Mouse (Mus musculus): ENCODE data around the gene Nek10. TPM values are rescaled to one million over a fixed set of nuclear protein-coding genes. Genes with fewer than 3 reads are reported as not detected.

The Nek10 gene
- total and polyA plus RNA-seq, 3 experiments: 0.04 to 0.31 (median 0.18) TPM

- TF ChIP-seq CTCF (IDR thresholded peaks at IDR 0.05): no peak
- no peak for TF ChIP-seq EP300 (IDR thresholded peaks at IDR 0.05; ENCODE audit: insufficient read depth, low read depth, low read length)
- no peak for TF ChIP-seq POLR2A (IDR thresholded peaks at IDR 0.05; ENCODE audit: insufficient read depth, low read depth, low read length)
- DNase-seq: no peak
- H3K4me3 ChIP-seq: no peak overlapping the region
- H3K79me2 ChIP-seq (replicated peaks; ENCODE audit: control insufficient read depth, insufficient read depth, low read length): no peaks in the 10 kb centered on the region
- 15% methylated on average over 4 of the region's 4 CpGs for WGBS
- no peak overlapping the region for H3K27ac ChIP-seq
- no peak overlapping the region for H3K9ac ChIP-seq (ENCODE audit: low read depth, low read length)
- intact Hi-C loops (cut with DNase I): no loop called here
- no peaks in the 10 kb centered on the region for H3K4me1 ChIP-seq (ENCODE audit: control insufficient read depth, insufficient read depth, low read length)
- no peaks in the 10 kb centered on the region for H3K27me3 ChIP-seq (ENCODE audit: control insufficient read depth, insufficient read depth, low read length)
- H3K36me3 ChIP-seq (ENCODE audit: control insufficient read depth, insufficient read depth, low read length): no peaks in the 10 kb centered on the region
Measured at GRCm38 (mm10) chr14:14893932-14894652, 90.9 kb downstream of the Nek10 start.

GRCm38 (mm10) chr14:14894776-14895175 is 91.6 kb downstream of the Nek10 start:
- Histone ChIP-seq H3K27ac (no peak overlapping the region), H3K9ac (ENCODE audit: low read depth, low read length) (no peak overlapping the region), H3K27me3 (ENCODE audit: control insufficient read depth, insufficient read depth, low read length) (no peaks in the 10 kb centered on the region), H3K79me2 (replicated peaks; ENCODE audit: control insufficient read depth, insufficient read depth, low read length) (no peaks in the 10 kb centered on the region), H3K4me1 (ENCODE audit: control insufficient read depth, insufficient read depth, low read length) (no peaks in the 10 kb centered on the region), H3K36me3 (ENCODE audit: control insufficient read depth, insufficient read depth, low read length) (no peaks in the 10 kb centered on the region), H3K4me3 (no peak overlapping the region)
- intact Hi-C loops (cut with DNase I): no loop called here
- TF ChIP-seq CTCF (IDR thresholded peaks at IDR 0.05): no peak
- no peak for DNase-seq

GRCm38 (mm10) chr14:14895363-14895762 is 92.1 kb downstream of the Nek10 start:
- H3K9ac ChIP-seq (ENCODE audit: low read depth, low read length): no peak overlapping the region
- WGBS: 65% methylated on average over 2 of the region's 2 CpGs
- intact Hi-C loops (cut with DNase I): no loop called here

GRCm38 (mm10) chr14:14896399-14897136 is 93.4 kb downstream of the Nek10 start:
- 72% methylated on average over 3 of the region's 3 CpGs for WGBS
- TF ChIP-seq CTCF (IDR thresholded peaks at IDR 0.05) (no peak), EP300 (IDR thresholded peaks at IDR 0.05; ENCODE audit: insufficient read depth, low read depth, low read length) (no peak), POLR2A (IDR thresholded peaks at IDR 0.05; ENCODE audit: insufficient read depth, low read depth, low read length) (no peak)
- intact Hi-C loops (cut with DNase I): no loop called here

More at GRCm38 (mm10) chr14:14895363-14895762, 92.1 kb downstream of the Nek10 start:
- Histone ChIP-seq H3K27me3 (ENCODE audit: control insufficient read depth, insufficient read depth, low read length) (no peaks in the 10 kb centered on the region), H3K4me3 (no peak overlapping the region), H3K4me1 (ENCODE audit: control insufficient read depth, insufficient read depth, low read length) (no peaks in the 10 kb centered on the region), H3K27ac (no peak overlapping the region), H3K79me2 (replicated peaks; ENCODE audit: control insufficient read depth, insufficient read depth, low read length) (no peaks in the 10 kb centered on the region), H3K36me3 (ENCODE audit: control insufficient read depth, insufficient read depth, low read length) (no peaks in the 10 kb centered on the region)
- no peak for DNase-seq
- no peak for TF ChIP-seq CTCF (IDR thresholded peaks at IDR 0.05)
- no peak for TF ChIP-seq POLR2A (IDR thresholded peaks at IDR 0.05; ENCODE audit: insufficient read depth, low read depth, low read length)
- no peak for TF ChIP-seq EP300 (IDR thresholded peaks at IDR 0.05; ENCODE audit: insufficient read depth, low read depth, low read length)

GRCm38 (mm10) chr14:14904750-14905529 is 101.7 kb downstream of the Nek10 start:
- no peak overlapping the region for H3K9ac ChIP-seq (ENCODE audit: low read depth, low read length)
- no peak overlapping the region for H3K27ac ChIP-seq
- no peak overlapping the region for H3K4me3 ChIP-seq
- peak; percentile 79 for TF ChIP-seq CTCF (IDR thresholded peaks at IDR 0.05)
- TF ChIP-seq POLR2A (IDR thresholded peaks at IDR 0.05; ENCODE audit: insufficient read depth, low read depth, low read length): no peak
- 0 out of 2 replicates have a peak, but pooled peaks have one; percentile 36 for TF ChIP-seq EP300 (IDR thresholded peaks at IDR 0.05; ENCODE audit: insufficient read depth, low read depth, low read length)
- intact Hi-C loops (cut with DNase I): loop anchor here (1.0 to 5.0 kb wide), 2 partner anchors 42 to 423 kb away; no protein-coding TSS in a partner anchor
- 12% methylated on average over 9 of the region's 9 CpGs for WGBS
- H3K79me2 ChIP-seq (replicated peaks; ENCODE audit: control insufficient read depth, insufficient read depth, low read length): no peaks in the 10 kb centered on the region
- H3K27me3 ChIP-seq (ENCODE audit: control insufficient read depth, insufficient read depth, low read length): no peaks in the 10 kb centered on the region
- H3K4me1 ChIP-seq (ENCODE audit: control insufficient read depth, insufficient read depth, low read length): no peaks in the 10 kb centered on the region
- peak; percentile 55 to 64 for DNase-seq
- no peaks in the 10 kb centered on the region for H3K36me3 ChIP-seq (ENCODE audit: control insufficient read depth, insufficient read depth, low read length)

More at GRCm38 (mm10) chr14:14896399-14897136, 93.4 kb downstream of the Nek10 start:
- no peaks in the 10 kb centered on the region for H3K36me3 ChIP-seq (ENCODE audit: control insufficient read depth, insufficient read depth, low read length)
- H3K27ac ChIP-seq: no peak overlapping the region
- H3K79me2 ChIP-seq (replicated peaks; ENCODE audit: control insufficient read depth, insufficient read depth, low read length): no peaks in the 10 kb centered on the region
- no peak for DNase-seq
- H3K9ac ChIP-seq (ENCODE audit: low read depth, low read length): no peak overlapping the region
- no peaks in the 10 kb centered on the region for H3K4me1 ChIP-seq (ENCODE audit: control insufficient read depth, insufficient read depth, low read length)
- H3K27me3 ChIP-seq (ENCODE audit: control insufficient read depth, insufficient read depth, low read length): no peaks in the 10 kb centered on the region
- no peak overlapping the region for H3K4me3 ChIP-seq

Data from heart, adult 2 months (tissue).